Mouse (Mus musculus): ENCODE measurements around the gene Tmem252. TPM values are rescaled to one million over a fixed set of nuclear protein-coding genes. Genes with fewer than 3 reads are reported as not detected.

The Tmem252 gene
- polyA plus RNA-seq, 1 experiment, result not detected

GRCm38 (mm10) chr19:24673331-24673730, 477 bp upstream of the Tmem252 start:
- no peak overlapping the region for H3K27ac ChIP-seq (ENCODE audit: insufficient read depth, low read depth, low read length)
- no peak overlapping the region for H3K4me3 ChIP-seq (ENCODE audit: insufficient read depth, low read length)
- TF ChIP-seq CTCF (IDR thresholded peaks at IDR 0.05; ENCODE audit: low read depth, low read length) (no peak), POLR2A (IDR thresholded peaks at IDR 0.05; ENCODE audit: borderline replicate concordance, low read depth, low read length) (no peak)
- H3K4me1 ChIP-seq (ENCODE audit: control insufficient read depth, insufficient read depth, low read length), result no peaks in the 10 kb centered on the region; the same call in 1 of the 2 replicates

GRCm38 (mm10) chr19:24676429-24676828, 2.6 kb downstream of the Tmem252 start:
- Histone ChIP-seq H3K4me3 (ENCODE audit: insufficient read depth, low read length) (no peak overlapping the region), H3K27ac (ENCODE audit: insufficient read depth, low read depth, low read length) (no peak overlapping the region), H3K4me1 (ENCODE audit: control insufficient read depth, insufficient read depth, low read length) (no peaks in the 10 kb centered on the region; the same call in 1 of the 2 replicates)
- no peak for TF ChIP-seq POLR2A (IDR thresholded peaks at IDR 0.05; ENCODE audit: borderline replicate concordance, low read depth, low read length)

- Histone ChIP-seq H3K4me3 (ENCODE audit: insufficient read depth, low read length) (no peak overlapping the region), H3K4me1 (ENCODE audit: control insufficient read depth, insufficient read depth, low read length) (no peaks in the 10 kb centered on the region), H3K27ac (ENCODE audit: insufficient read depth, low read depth, low read length) (no peak overlapping the region)
- TF ChIP-seq POLR2A (IDR thresholded peaks at IDR 0.05; ENCODE audit: borderline replicate concordance, low read depth, low read length), result no peak
- TF ChIP-seq CTCF (IDR thresholded peaks at IDR 0.05; ENCODE audit: low read depth, low read length), result no peak
These were observed 3.6 kb downstream of the Tmem252 start for GRCm38 (mm10) chr19:24677242-24677984.

- Histone ChIP-seq H3K4me1 (ENCODE audit: control insufficient read depth, insufficient read depth, low read length) (no peaks in the 10 kb centered on the region), H3K4me3 (ENCODE audit: insufficient read depth, low read length) (no peak overlapping the region), H3K27ac (ENCODE audit: insufficient read depth, low read depth, low read length) (no peak overlapping the region)
- no peak for TF ChIP-seq POLR2A (IDR thresholded peaks at IDR 0.05; ENCODE audit: borderline replicate concordance, low read depth, low read length)
- no peak for TF ChIP-seq CTCF (IDR thresholded peaks at IDR 0.05; ENCODE audit: low read depth, low read length)
These were observed 9.4 kb downstream of the Tmem252 start for GRCm38 (mm10) chr19:24683016-24683720.

- Histone ChIP-seq H3K4me3 (ENCODE audit: insufficient read depth, low read length) (no peak overlapping the region), H3K4me1 (ENCODE audit: control insufficient read depth, insufficient read depth, low read length) (no peaks in the 10 kb centered on the region; the same call in 1 of the 2 replicates), H3K27ac (ENCODE audit: insufficient read depth, low read depth, low read length) (no peak overlapping the region)
- TF ChIP-seq CTCF (IDR thresholded peaks at IDR 0.05; ENCODE audit: low read depth, low read length) (no peak), POLR2A (IDR thresholded peaks at IDR 0.05; ENCODE audit: borderline replicate concordance, low read depth, low read length) (no peak)
These were observed 12.6 kb downstream of the Tmem252 start for GRCm38 (mm10) chr19:24686411-24686810.

GRCm38 (mm10) chr19:24688327-24688726, 14.5 kb downstream of the Tmem252 start:
- Histone ChIP-seq H3K4me1 (ENCODE audit: control insufficient read depth, insufficient read depth, low read length) (no peaks in the 10 kb centered on the region; the same call in 1 of the 2 replicates), H3K4me3 (ENCODE audit: insufficient read depth, low read length) (no peak overlapping the region), H3K27ac (ENCODE audit: insufficient read depth, low read depth, low read length) (no peak overlapping the region)
- no peak for TF ChIP-seq CTCF (IDR thresholded peaks at IDR 0.05; ENCODE audit: low read depth, low read length)

GRCm38 (mm10) chr19:24689531-24689930, 15.7 kb downstream of the Tmem252 start:
- no peaks in the 10 kb centered on the region; the same call in 1 of the 2 replicates for H3K4me1 ChIP-seq (ENCODE audit: control insufficient read depth, insufficient read depth, low read length)
- H3K27ac ChIP-seq (ENCODE audit: insufficient read depth, low read depth, low read length), result no peak overlapping the region
- no peak for TF ChIP-seq CTCF (IDR thresholded peaks at IDR 0.05; ENCODE audit: low read depth, low read length)
- no peak for TF ChIP-seq POLR2A (IDR thresholded peaks at IDR 0.05; ENCODE audit: borderline replicate concordance, low read depth, low read length)
- H3K4me3 ChIP-seq (ENCODE audit: insufficient read depth, low read length), result no peak overlapping the region

- Histone ChIP-seq H3K27ac (ENCODE audit: insufficient read depth, low read depth, low read length) (no peak overlapping the region), H3K4me1 (ENCODE audit: control insufficient read depth, insufficient read depth, low read length) (no peaks in the 10 kb centered on the region; the same call in 1 of the 2 replicates)
These were observed 18.9 kb downstream of the Tmem252 start for GRCm38 (mm10) chr19:24692691-24693090.

GRCm38 (mm10) chr19:24697946-24698345, 24.1 kb downstream of the Tmem252 start:
- Histone ChIP-seq H3K4me1 (ENCODE audit: control insufficient read depth, insufficient read depth, low read length) (peaks cover 14% of the 10 kb centered on the region), H3K4me3 (ENCODE audit: insufficient read depth, low read length) (no peak overlapping the region), H3K27ac (ENCODE audit: insufficient read depth, low read depth, low read length) (no peak overlapping the region)
- TF ChIP-seq CTCF (IDR thresholded peaks at IDR 0.05; ENCODE audit: low read depth, low read length) (no peak), POLR2A (IDR thresholded peaks at IDR 0.05; ENCODE audit: borderline replicate concordance, low read depth, low read length) (no peak)

More at GRCm38 (mm10) chr19:24692691-24693090, 18.9 kb downstream of the Tmem252 start:
- H3K4me3 ChIP-seq (ENCODE audit: insufficient read depth, low read length), result no peak overlapping the region
- TF ChIP-seq POLR2A (IDR thresholded peaks at IDR 0.05; ENCODE audit: borderline replicate concordance, low read depth, low read length) (no peak), CTCF (IDR thresholded peaks at IDR 0.05; ENCODE audit: low read depth, low read length) (no peak)

GRCm38 (mm10) chr19:24698651-24699050, 24.8 kb downstream of the Tmem252 start:
- Histone ChIP-seq H3K4me3 (ENCODE audit: insufficient read depth, low read length) (no peak overlapping the region), H3K27ac (ENCODE audit: insufficient read depth, low read depth, low read length) (no peak overlapping the region)
- no peak for TF ChIP-seq POLR2A (IDR thresholded peaks at IDR 0.05; ENCODE audit: borderline replicate concordance, low read depth, low read length)
- no peak for TF ChIP-seq CTCF (IDR thresholded peaks at IDR 0.05; ENCODE audit: low read depth, low read length)

More at GRCm38 (mm10) chr19:24698651-24699050, 24.8 kb downstream of the Tmem252 start:
- peaks cover 15% of the 10 kb centered on the region for H3K4me1 ChIP-seq (ENCODE audit: control insufficient read depth, insufficient read depth, low read length)
